Mouse (Mus musculus): ENCODE data around the gene Cdk2ap2.

Cdk2ap2 gene

GRCm38 (mm10) chr19:4093772-4094171, 3.2 kb upstream of the Cdk2ap2 start:
- no peak for DNase-seq (ENCODE audit: low spot score in 2 of 2)

- DNase-seq (ENCODE audit: low spot score in 2 of 2), result no peak
Measured at GRCm38 (mm10) chr19:4094348-4094747, 2.6 kb upstream of the Cdk2ap2 start.

GRCm38 (mm10) chr19:4094774-4095303, 2.1 kb upstream of the Cdk2ap2 start:
- no peak for DNase-seq (ENCODE audit: low spot score in 2 of 2)

- no peak for DNase-seq (ENCODE audit: low spot score in 2 of 2)
Measured at GRCm38 (mm10) chr19:4095802-4096201, 1.2 kb upstream of the Cdk2ap2 start.

- DNase-seq (ENCODE audit: low spot score in 2 of 2), result peak in 1 of 2 experiments; percentile 87
Measured at GRCm38 (mm10) chr19:4097441-4097825, 451 bp downstream of the Cdk2ap2 start.

- no peak for DNase-seq (ENCODE audit: low spot score in 2 of 2)
Measured at GRCm38 (mm10) chr19:4098426-4098825, 1.4 kb downstream of the Cdk2ap2 start.

- peak; percentile 91 to 93 for DNase-seq (ENCODE audit: low spot score in 2 of 2)
Measured at GRCm38 (mm10) chr19:4099056-4099455, 2.1 kb downstream of the Cdk2ap2 start.

GRCm38 (mm10) chr19:4099837-4100717, 3.1 kb downstream of the Cdk2ap2 start, which contains the start of gene Pitpnm1:
Gene Pitpnm1 (plus strand): TSS chr19:4099998.
- peak; percentile 87 to 89 for DNase-seq (ENCODE audit: low spot score in 2 of 2)

GRCm38 (mm10) chr19:4100718-4101261, 3.8 kb downstream of the Cdk2ap2 start:
- DNase-seq (ENCODE audit: low spot score in 2 of 2), result no peak

GRCm38 (mm10) chr19:4101466-4101865, 4.5 kb downstream of the Cdk2ap2 start:
- no peak for DNase-seq (ENCODE audit: low spot score in 2 of 2)

GRCm38 (mm10) chr19:4102049-4102448, 5.1 kb downstream of the Cdk2ap2 start:
- no peak for DNase-seq (ENCODE audit: low spot score in 2 of 2)

GRCm38 (mm10) chr19:4102626-4103025, 5.6 kb downstream of the Cdk2ap2 start:
- DNase-seq (ENCODE audit: low spot score in 2 of 2), result no peak

GRCm38 (mm10) chr19:4103294-4103693, 6.3 kb downstream of the Cdk2ap2 start:
- DNase-seq (ENCODE audit: low spot score in 2 of 2), result no peak

- no peak for DNase-seq (ENCODE audit: low spot score in 2 of 2)
Measured at GRCm38 (mm10) chr19:4103792-4104191, 6.8 kb downstream of the Cdk2ap2 start.

- no peak for DNase-seq (ENCODE audit: low spot score in 2 of 2)
Measured at GRCm38 (mm10) chr19:4104675-4105194, 7.8 kb downstream of the Cdk2ap2 start.

- DNase-seq (ENCODE audit: low spot score in 2 of 2), result no peak
Measured at GRCm38 (mm10) chr19:4106654-4107053, 9.7 kb downstream of the Cdk2ap2 start.

GRCm38 (mm10) chr19:4108535-4108934, 11.6 kb downstream of the Cdk2ap2 start:
- no peak for DNase-seq (ENCODE audit: low spot score in 2 of 2)

- DNase-seq (ENCODE audit: low spot score in 2 of 2), result no peak
Measured at GRCm38 (mm10) chr19:4112063-4112960, 15.3 kb downstream of the Cdk2ap2 start.

GRCm38 (mm10) chr19:4113186-4113805, 16.3 kb downstream of the Cdk2ap2 start:
- DNase-seq (ENCODE audit: low spot score in 2 of 2), result peak; percentile 75 to 86

GRCm38 (mm10) chr19:4113806-4114230, 16.8 kb downstream of the Cdk2ap2 start:
- DNase-seq (ENCODE audit: low spot score in 2 of 2), result peak; percentile 84 to 88

GRCm38 (mm10) chr19:4114551-4114950, 17.6 kb downstream of the Cdk2ap2 start:
- no peak for DNase-seq (ENCODE audit: low spot score in 2 of 2)

All from spleen, postnatal 36 days (tissue).